Mouse (Mus musculus): ENCODE data around the gene Bcl2l11. TPM values are rescaled to one million over a fixed set of nuclear protein-coding genes. Genes with fewer than 3 reads are reported as not detected.

Gene Bcl2l11
- polyA plus RNA-seq, 1 experiment = 4.0 TPM

GRCm38 (mm10) chr2:128090283-128090885 lies 35.5 kb upstream of the Bcl2l11 start:
- Histone ChIP-seq H3K79me3 (ENCODE audit: low read depth) (no peaks in the 10 kb centered on the region), H3K4me3 (ENCODE audit: insufficient read depth, poor library complexity, severe bottlenecking) (no peak overlapping the region), H3ac (ENCODE audit: control insufficient read depth, insufficient read length, low read depth) (no peak overlapping the region), H3K27me3 (ENCODE audit: control insufficient read depth, insufficient read depth, insufficient read length) (peaks cover 15% of the 10 kb centered on the region), H3K79me2 (ENCODE audit: control insufficient read depth, insufficient read depth) (no peaks in the 10 kb centered on the region), H3K36me3 (ENCODE audit: control insufficient read depth, insufficient read depth) (no peaks in the 10 kb centered on the region)
- TF ChIP-seq CTCF (IDR thresholded peaks at IDR 0.05; ENCODE audit: control insufficient read depth, insufficient read depth, insufficient read length) (no peak), CEBPB (IDR thresholded peaks at IDR 0.05; ENCODE audit: low read depth) (no peak), MAX (IDR thresholded peaks at IDR 0.05) (no peak), MYOD1 (IDR thresholded peaks at IDR 0.05; ENCODE audit: control insufficient read depth, insufficient read length, low read depth) (no peak), USF1 (IDR thresholded peaks at IDR 0.05; ENCODE audit: low read depth) (no peak), FOSL1 (IDR thresholded peaks at IDR 0.05; ENCODE audit: insufficient read depth, low read length, poor library complexity, severe bottlenecking) (no peak), MYOG (IDR thresholded peaks at IDR 0.05; ENCODE audit: control insufficient read depth, extremely low read depth, insufficient read length) (no peak)

DNA sequence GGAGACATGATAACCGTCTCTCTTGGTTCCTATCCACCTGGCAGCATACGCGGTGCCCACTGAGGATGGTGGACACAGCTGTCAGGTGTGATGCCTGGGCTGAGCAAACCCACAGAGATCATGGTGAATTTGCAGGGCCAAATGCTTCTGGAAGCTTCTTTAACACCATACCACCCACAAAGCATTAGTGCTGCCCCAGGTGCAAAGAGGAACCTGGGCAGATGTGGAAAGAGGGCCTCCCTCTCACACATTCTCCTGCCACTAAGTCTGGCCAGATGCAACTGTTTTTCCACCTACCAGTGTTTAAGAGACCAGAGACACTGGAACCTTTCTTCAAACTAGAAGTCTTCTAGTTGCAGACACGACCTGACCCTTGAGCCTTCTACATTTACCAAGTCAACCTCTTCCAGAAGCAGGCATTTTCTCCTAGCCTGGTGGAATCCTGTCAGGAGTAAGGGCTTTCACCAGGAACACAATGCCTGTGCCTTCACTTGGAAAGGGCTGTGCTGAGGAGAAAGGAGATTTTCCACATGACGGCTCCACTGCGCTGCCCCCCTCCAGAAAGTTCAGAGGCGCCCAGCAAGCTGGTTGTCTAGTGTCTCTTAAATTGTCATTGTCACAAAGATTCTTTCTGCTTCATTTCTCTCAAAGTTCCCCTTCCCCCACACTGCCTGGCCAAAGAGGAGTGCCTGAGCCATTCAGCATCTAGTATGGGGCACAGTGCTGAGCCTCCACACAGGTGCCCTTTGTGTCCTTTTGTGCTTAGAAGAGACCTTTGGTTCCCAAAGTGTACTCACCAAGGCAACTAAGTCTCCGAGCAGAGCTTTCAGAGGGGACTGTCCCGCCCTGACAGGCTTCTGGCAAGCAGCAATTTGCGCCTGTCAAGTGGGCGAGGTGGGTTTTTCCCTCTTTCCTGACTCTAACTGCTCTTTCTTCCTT lies 34.1 kb upstream of the Bcl2l11 start:
- peaks cover 11% of the 10 kb centered on the region for H3K27me3 ChIP-seq (ENCODE audit: control insufficient read depth, insufficient read depth, insufficient read length)
- H3ac ChIP-seq (ENCODE audit: control insufficient read depth, insufficient read length, low read depth) = no peak overlapping the region
- no peaks in the 10 kb centered on the region for H3K79me3 ChIP-seq (ENCODE audit: low read depth)
- H3K4me3 ChIP-seq (ENCODE audit: insufficient read depth, poor library complexity, severe bottlenecking) = no peak overlapping the region
- no peaks in the 10 kb centered on the region for H3K79me2 ChIP-seq (ENCODE audit: control insufficient read depth, insufficient read depth)
- no peaks in the 10 kb centered on the region for H3K36me3 ChIP-seq (ENCODE audit: control insufficient read depth, insufficient read depth)
- no peak for TF ChIP-seq CEBPB (IDR thresholded peaks at IDR 0.05; ENCODE audit: low read depth)
- TF ChIP-seq MAX (IDR thresholded peaks at IDR 0.05) = no peak
- no peak for TF ChIP-seq USF1 (IDR thresholded peaks at IDR 0.05; ENCODE audit: low read depth)
- TF ChIP-seq CTCF (IDR thresholded peaks at IDR 0.05; ENCODE audit: control insufficient read depth, insufficient read depth, insufficient read length) = no peak
- no peak for TF ChIP-seq MYOG (IDR thresholded peaks at IDR 0.05; ENCODE audit: control insufficient read depth, extremely low read depth, insufficient read length)
- no peak for TF ChIP-seq FOSL1 (IDR thresholded peaks at IDR 0.05; ENCODE audit: insufficient read depth, low read length, poor library complexity, severe bottlenecking)
- TF ChIP-seq MYOD1 (IDR thresholded peaks at IDR 0.05; ENCODE audit: control insufficient read depth, insufficient read length, low read depth) = no peak

- no peaks in the 10 kb centered on the region for H3K36me3 ChIP-seq (ENCODE audit: control insufficient read depth, insufficient read depth)
- no peak overlapping the region for H3ac ChIP-seq (ENCODE audit: control insufficient read depth, insufficient read length, low read depth)
- no peaks in the 10 kb centered on the region for H3K79me2 ChIP-seq (ENCODE audit: control insufficient read depth, insufficient read depth)
- H3K27me3 ChIP-seq (ENCODE audit: control insufficient read depth, insufficient read depth, insufficient read length) = peaks cover 11% of the 10 kb centered on the region
- no peak for TF ChIP-seq MYOD1 (IDR thresholded peaks at IDR 0.05; ENCODE audit: control insufficient read depth, insufficient read length, low read depth)
- no peak for TF ChIP-seq USF1 (IDR thresholded peaks at IDR 0.05; ENCODE audit: low read depth)
- TF ChIP-seq MYOG (IDR thresholded peaks at IDR 0.05; ENCODE audit: control insufficient read depth, extremely low read depth, insufficient read length) = no peak
- no peak for TF ChIP-seq CTCF (IDR thresholded peaks at IDR 0.05; ENCODE audit: control insufficient read depth, insufficient read depth, insufficient read length)
- no peak for TF ChIP-seq MAX (IDR thresholded peaks at IDR 0.05)
- TF ChIP-seq FOSL1 (IDR thresholded peaks at IDR 0.05; ENCODE audit: insufficient read depth, low read length, poor library complexity, severe bottlenecking) = no peak
- TF ChIP-seq CEBPB (IDR thresholded peaks at IDR 0.05; ENCODE audit: low read depth) = no peak
- H3K4me3 ChIP-seq (ENCODE audit: insufficient read depth, poor library complexity, severe bottlenecking) = no peak overlapping the region
- H3K79me3 ChIP-seq (ENCODE audit: low read depth) = no peaks in the 10 kb centered on the region
Observed at GRCm38 (mm10) chr2:128092451-128092850, 33.4 kb upstream of the Bcl2l11 start.

- Histone ChIP-seq H3K36me3 (ENCODE audit: control insufficient read depth, insufficient read depth) (no peaks in the 10 kb centered on the region), H3K79me3 (ENCODE audit: low read depth) (no peaks in the 10 kb centered on the region), H3K79me2 (ENCODE audit: control insufficient read depth, insufficient read depth) (no peaks in the 10 kb centered on the region), H3K27me3 (ENCODE audit: control insufficient read depth, insufficient read depth, insufficient read length) (peaks cover 11% of the 10 kb centered on the region), H3K4me3 (ENCODE audit: insufficient read depth, poor library complexity, severe bottlenecking) (no peak overlapping the region), H3ac (ENCODE audit: control insufficient read depth, insufficient read length, low read depth) (no peak overlapping the region)
- TF ChIP-seq USF1 (IDR thresholded peaks at IDR 0.05; ENCODE audit: low read depth) (no peak), MAX (IDR thresholded peaks at IDR 0.05) (no peak), FOSL1 (IDR thresholded peaks at IDR 0.05; ENCODE audit: insufficient read depth, low read length, poor library complexity, severe bottlenecking) (no peak), MYOD1 (IDR thresholded peaks at IDR 0.05; ENCODE audit: control insufficient read depth, insufficient read length, low read depth) (no peak), CEBPB (IDR thresholded peaks at IDR 0.05; ENCODE audit: low read depth) (no peak), MYOG (IDR thresholded peaks at IDR 0.05; ENCODE audit: control insufficient read depth, extremely low read depth, insufficient read length) (no peak)
Observed at GRCm38 (mm10) chr2:128094196-128094595, 31.6 kb upstream of the Bcl2l11 start.

DNA sequence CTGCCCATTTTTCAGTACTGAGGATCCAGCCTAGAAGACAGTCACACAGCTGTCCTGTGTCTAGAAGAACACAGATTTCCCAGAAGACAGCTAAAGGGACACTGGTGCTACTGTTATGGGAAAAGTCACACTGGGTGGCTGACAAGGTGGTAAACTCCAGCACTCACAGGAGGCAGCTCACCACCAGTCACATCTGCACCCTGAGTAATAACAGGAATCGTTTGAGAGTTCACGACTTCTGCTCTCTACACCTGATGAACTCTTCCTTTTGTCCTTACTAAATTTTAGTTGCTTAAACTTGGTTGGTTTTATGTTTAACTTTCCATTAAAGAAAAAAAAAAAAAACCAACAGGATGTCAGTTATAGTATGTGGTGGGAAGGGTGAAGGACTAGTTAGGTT lies 31.2 kb upstream of the Bcl2l11 start:
- Histone ChIP-seq H3ac (ENCODE audit: control insufficient read depth, insufficient read length, low read depth) (no peak overlapping the region), H3K79me3 (ENCODE audit: low read depth) (no peaks in the 10 kb centered on the region), H3K4me3 (ENCODE audit: insufficient read depth, poor library complexity, severe bottlenecking) (no peak overlapping the region), H3K36me3 (ENCODE audit: control insufficient read depth, insufficient read depth) (no peaks in the 10 kb centered on the region), H3K79me2 (ENCODE audit: control insufficient read depth, insufficient read depth) (no peaks in the 10 kb centered on the region), H3K27me3 (ENCODE audit: control insufficient read depth, insufficient read depth, insufficient read length) (peaks cover 11% of the 10 kb centered on the region)
- TF ChIP-seq CEBPB (IDR thresholded peaks at IDR 0.05; ENCODE audit: low read depth) (no peak), FOSL1 (IDR thresholded peaks at IDR 0.05; ENCODE audit: insufficient read depth, low read length, poor library complexity, severe bottlenecking) (no peak), USF1 (IDR thresholded peaks at IDR 0.05; ENCODE audit: low read depth) (no peak), MAX (IDR thresholded peaks at IDR 0.05) (no peak)
